Mouse (Mus musculus) thymus, postnatal 25 days (tissue): ENCODE measurements at regions not wholly inside any gene's neighbourhood (a gene's known extent, or its start where the extent isn't known, plus 50 kb on each side); places are given as distances from the start of the nearest gene placed in this dataset.

ENCODE experiments used
- DNase-seq: peaks from one replicate; pipeline ENCODE4 v3.0.0; 2022

- no peak for DNase-seq
Observed at GRCm38 (mm10) chr3:126293645-126294044, 69.8 kb upstream of the Arsj start.

GRCm38 (mm10) chr3:126295932-126296331 is 67.6 kb upstream of the Arsj start:
- no peak for DNase-seq

- no peak for DNase-seq
Observed at GRCm38 (mm10) chr3:126299257-126299656, 64.2 kb upstream of the Arsj start.

- DNase-seq, result no peak
Observed at GRCm38 (mm10) chr3:126308303-126308702, 55.2 kb upstream of the Arsj start.
